Comparison of ENCODE assay signal across 20 mouse cellular contexts in the genomic region with DNA sequence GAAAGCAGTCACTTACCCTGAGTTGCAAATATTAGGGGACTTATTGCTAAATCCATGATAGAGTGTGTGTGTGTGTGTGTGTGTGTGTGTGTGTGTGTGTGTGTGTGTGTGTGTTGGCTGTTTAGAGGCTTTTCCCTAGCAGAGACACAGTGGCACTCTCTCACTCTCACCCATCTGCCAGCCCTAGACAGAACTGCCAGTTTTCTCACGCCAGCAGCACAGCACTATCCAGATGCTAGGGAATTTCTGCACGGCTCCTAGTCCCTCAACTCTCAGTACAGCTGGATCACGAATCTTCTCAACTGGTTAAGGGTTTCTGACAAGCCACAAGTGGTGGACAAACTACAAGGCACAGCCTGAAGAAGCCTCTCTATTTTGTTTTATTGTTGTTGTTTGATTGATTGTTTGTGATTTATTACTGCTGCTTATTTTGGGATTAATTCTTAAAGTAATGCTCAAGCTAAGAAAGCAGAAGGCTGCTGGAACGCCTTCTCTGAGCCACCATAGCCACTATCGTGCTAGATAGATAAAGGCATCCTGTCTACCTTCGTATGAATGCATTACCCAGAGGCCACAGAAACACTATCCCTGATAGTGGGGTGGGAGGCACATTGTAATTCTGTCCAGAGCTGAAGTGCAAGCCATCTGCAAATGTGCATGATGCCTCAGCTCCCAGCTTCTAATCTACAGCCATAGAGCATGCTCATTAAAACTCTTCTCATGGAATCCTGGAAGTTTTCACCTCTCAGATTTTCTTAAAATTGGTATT.
DNase-seq lines count a peak whose midpoint lies in the region; ATAC-seq and TF ChIP-seq lines count a peak whose summit lies in the region.
"Had no signal": no experiment of that assay in that cellular context is flagged by ENCODE, and none has a peak within 500 bp of the region (broad histone marks: within the 10 kb centered on the region; RNA-seq: fewer than 3 reads in every experiment).

No protein-coding gene starts in this region.

- 45% methylated on average over 6 of the region's 6 CpGs for WGBS in heart, embryonic 10.5 days
- WGBS in heart, embryonic 15.5 days, result 39% methylated on average over 6 of the region's 6 CpGs

- H3K36me3 ChIP-seq in heart, embryonic 10.5 days, result no peaks in the 10 kb centered on the region
- no peaks in the 10 kb centered on the region; the same call in 1 of the 2 replicates for H3K36me3 ChIP-seq in heart, embryonic 15.5 days
- H3K36me3 ChIP-seq in MEL (ENCODE audit: control insufficient read depth in 1 of 2, insufficient read depth in 2 of 2, low read length in 2 of 2), result no peaks in the 10 kb centered on the region; a peak in 1 of 4 replicates
- H3K36me3 ChIP-seq: embryonic facial prominence, embryonic 15.5 days; forebrain, embryonic 10.5 days; hindbrain, embryonic 15.5 days had no signal

- no peak overlapping the region for H3K27ac ChIP-seq in heart, embryonic 10.5 days
- no peak overlapping the region for H3K27ac ChIP-seq in heart, embryonic 15.5 days
- H3K27ac ChIP-seq in MEL (ENCODE audit: control insufficient read depth, low read depth, low read length), result no peak overlapping the region
- H3K27ac ChIP-seq: embryonic facial prominence, embryonic 15.5 days; forebrain, embryonic 10.5 days; hindbrain, embryonic 15.5 days had no signal

- no peaks in the 10 kb centered on the region for H3K9me3 ChIP-seq in heart, embryonic 10.5 days
- no peaks in the 10 kb centered on the region for H3K9me3 ChIP-seq in heart, embryonic 15.5 days (replicated peaks)
- H3K9me3 ChIP-seq in MEL (replicated peaks; ENCODE audit: insufficient read depth, low read length), result no peaks in the 10 kb centered on the region
- H3K9me3 ChIP-seq: embryonic facial prominence, embryonic 15.5 days; forebrain, embryonic 10.5 days; hindbrain, embryonic 15.5 days had no signal

- TF ChIP-seq RAD21 in MEL (IDR thresholded peaks at IDR 0.05; ENCODE audit: low read depth, low read length), result no peak

- no peak for TF ChIP-seq CTCF in MEL (IDR thresholded peaks at IDR 0.05 in 2 of 3, conservative IDR thresholded peaks at IDR 0.05 in 1 of 3; ENCODE audit: control insufficient read depth in 1 of 3, insufficient read depth in 1 of 3, low read depth in 2 of 3, low read length in 3 of 3, poor library complexity in 1 of 3, severe bottlenecking in 1 of 3)

- peaks cover 49% of the 10 kb centered on the region for H3K4me1 ChIP-seq in heart, embryonic 10.5 days
- peaks cover 13% of the 10 kb centered on the region for H3K4me1 ChIP-seq in heart, embryonic 15.5 days (replicated peaks)
- no peaks in the 10 kb centered on the region for H3K4me1 ChIP-seq in MEL (ENCODE audit: control insufficient read depth in 1 of 2, insufficient read depth in 2 of 2, low read length in 2 of 2)

- TF ChIP-seq EP300 in MEL (IDR thresholded peaks at IDR 0.05; ENCODE audit: low read depth in 1 of 2, low read length in 2 of 2), result no peak

- H3K27me3 ChIP-seq in heart, embryonic 10.5 days (ENCODE audit: insufficient read depth, poor library complexity, severe bottlenecking), result no peaks in the 10 kb centered on the region
- no peaks in the 10 kb centered on the region for H3K27me3 ChIP-seq in heart, embryonic 15.5 days
- no peaks in the 10 kb centered on the region for H3K27me3 ChIP-seq in MEL (ENCODE audit: control insufficient read depth in 1 of 2, insufficient read depth in 2 of 2, low read length in 2 of 2)
- H3K27me3 ChIP-seq: embryonic facial prominence, embryonic 15.5 days; hindbrain, embryonic 15.5 days had no signal

- DNase-seq in heart, adult 11 months, result peak; percentile 66
- no peak for DNase-seq in heart, embryonic 10.5 days (ENCODE audit: low spot score)
- no peak for DNase-seq in heart, adult 18-20 months
- DNase-seq in MEL (ENCODE audit: low read depth, low spot score), result peak; percentile 18
- peak; percentile 52 for DNase-seq in brain, adult 2 months (ENCODE audit: low read depth, low spot score)
- no peak for DNase-seq in yolk sac, embryonic 10.5 days (ENCODE audit: low spot score)
- DNase-seq in adipocyte (ENCODE audit: low spot score), result no peak
- DNase-seq: adrenal gland, postnatal 10 days; cerebellum, adult 11-12 months; cerebellum, adult 9-10 months; cerebellum, postnatal 25 days; gastrocnemius, postnatal 10 days; kidney, adult 8-10 months had no signal

- no peaks in the 10 kb centered on the region for H3K79me2 ChIP-seq in MEL (ENCODE audit: control insufficient read depth, insufficient read depth, low read length, poor library complexity)

- 0 out of 2 replicates have a peak, but pooled peaks have one; percentile 48 for ATAC-seq in heart, embryonic 15.5 days (replicated peaks; ENCODE audit: insufficient number of reproducible peaks, insufficient read depth, low FRiP score, low read depth)
- ATAC-seq: inflammation-experienced regulatory T-cells, adult 6 months; intestine, postnatal 0 days had no signal

- TF ChIP-seq POLR2A in MEL (IDR thresholded peaks at IDR 0.05; ENCODE audit: control insufficient read depth in 1 of 2, insufficient read depth in 1 of 2, low read depth in 1 of 2, low read length in 2 of 2, poor library complexity in 1 of 2), result no peak

- H3K4me3 ChIP-seq in heart, embryonic 10.5 days, result no peak overlapping the region
- no peak overlapping the region for H3K4me3 ChIP-seq in heart, embryonic 15.5 days
- H3K4me3 ChIP-seq in MEL (ENCODE audit: control insufficient read depth in 1 of 2, insufficient read depth in 1 of 2, low read depth in 2 of 2, low read length in 2 of 2), result no peak overlapping the region
- H3K4me3 ChIP-seq: embryonic facial prominence, embryonic 15.5 days; erythroblast, embryonic 14.5 days; forebrain, embryonic 10.5 days; hindbrain, embryonic 15.5 days had no signal

- no peak overlapping the region for H3K4me2 ChIP-seq in heart, embryonic 15.5 days
- H3K4me2 ChIP-seq: embryonic facial prominence, embryonic 15.5 days; hindbrain, embryonic 15.5 days had no signal

- H3K9ac ChIP-seq in heart, embryonic 15.5 days, result no peak overlapping the region
- H3K9ac ChIP-seq in MEL (ENCODE audit: control insufficient read depth, low read depth, low read length, poor library complexity, severe bottlenecking), result no peak overlapping the region
- H3K9ac ChIP-seq: embryonic facial prominence, embryonic 15.5 days; hindbrain, embryonic 15.5 days had no signal

TF ChIP-seq in MEL, 35 proteins besides CTCF, POLR2A, EP300 and RAD21:
- TF ChIP-seq MAZ (IDR thresholded peaks at IDR 0.05; ENCODE audit: low read depth, low read length) (no peak), MYB (IDR thresholded peaks at IDR 0.05; ENCODE audit: low read depth, low read length) (no peak), POLR2AphosphoS2 (IDR thresholded peaks at IDR 0.05; ENCODE audit: low read length) (no peak), CHD1 (IDR thresholded peaks at IDR 0.05; ENCODE audit: low read depth, low read length) (no peak), ELF1 (IDR thresholded peaks at IDR 0.05; ENCODE audit: low read depth, low read length) (no peak), MAX (IDR thresholded peaks at IDR 0.05; ENCODE audit: low read length) (no peak), ZNF384 (IDR thresholded peaks at IDR 0.05; ENCODE audit: low read depth, low read length) (no peak), HCFC1 (IDR thresholded peaks at IDR 0.05; ENCODE audit: low read depth, low read length) (no peak), ZC3H11A (IDR thresholded peaks at IDR 0.05; ENCODE audit: low read depth, low read length) (no peak), MXI1 (IDR thresholded peaks at IDR 0.05; ENCODE audit: low read depth, low read length) (no peak), MEF2A (IDR thresholded peaks at IDR 0.05; ENCODE audit: extremely low read depth, insufficient replicate concordance, low read depth, low read length, poor library complexity, severe bottlenecking) (no peak), NRF1 (IDR thresholded peaks at IDR 0.05; ENCODE audit: insufficient read depth, low read depth, low read length, poor library complexity, severe bottlenecking) (no peak), ZMIZ1 (IDR thresholded peaks at IDR 0.05; ENCODE audit: low read depth, low read length) (no peak)

Comparison
In these comparisons a context has a peak if more than half of its experiments do, and no peak if none do; other contexts are left out.
1. DNase-seq: peak in heart, adult 11 months (single experiment), MEL (single experiment) and brain, adult 2 months (single experiment); none in heart, embryonic 10.5 days (single experiment), heart, adult 18-20 months (0 of 2), yolk sac, embryonic 10.5 days (single experiment) and adipocyte (single experiment).